Mouse (Mus musculus) hindbrain, embryonic 14.5 days (tissue): ENCODE results near the gene Sh3gl2. TPM values are rescaled to one million over a fixed set of nuclear protein-coding genes. Genes with fewer than 3 reads are reported as not detected.

Source experiments
- ATAC-seq: fragments of 200-750 bp; cut with Nextera tagmentation; 2 replicates; pipeline ENCODE4 v1.8.0; 2017; ENCODE audit warnings: moderate number of reproducible peaks, mild to moderate bottlenecking, moderate TSS enrichment, moderate library complexity; ENCODE audit not compliant: low FRiP score
- DNase-seq: peaks from one replicate; pipeline ENCODE4 v3.0.0-alpha.2; 2015; ENCODE audit warnings: low spot score
- H3K27ac ChIP-seq: fragments of 300-500 bp; sonication (generic); 2 replicates; pipeline ENCODE4 v1.5.1; 2014; ENCODE audit warnings: mild to moderate bottlenecking, moderate library complexity
- H3K27me3 ChIP-seq: fragments of 300-500 bp; sonication (generic); 2 replicates; pipeline ENCODE4 v1.6.1; 2014; ENCODE audit warnings: mild to moderate bottlenecking, low read length, mixed read lengths; ENCODE audit not compliant: control insufficient read depth, insufficient read depth
- H3K36me3 ChIP-seq: fragments of 300-500 bp; sonication (generic); replicated peaks from 2 replicates; pipeline ENCODE4 v1.6.1; 2014; ENCODE audit not compliant: control insufficient read depth, insufficient read depth
- H3K4me1 ChIP-seq: fragments of 300-500 bp; sonication (generic); replicated peaks from 2 replicates; pipeline ENCODE4 v1.6.1; 2014; ENCODE audit warnings: antibody characterized with exemption, low read length, mixed read lengths; ENCODE audit not compliant: control insufficient read depth, insufficient read depth
- H3K4me2 ChIP-seq: fragments of 300-500 bp; sonication (generic); replicated peaks from 2 replicates; pipeline ENCODE4 v1.6.1; 2014; ENCODE audit warnings: mild to moderate bottlenecking, moderate library complexity
- H3K4me3 ChIP-seq: fragments of 300-500 bp; sonication (generic); replicated peaks from 2 replicates; pipeline ENCODE4 v1.5.1; 2014; ENCODE audit warnings: mild to moderate bottlenecking, low read length
- H3K9ac ChIP-seq: fragments of 300-500 bp; sonication (generic); 2 replicates; pipeline ENCODE4 v1.6.1; 2014
- H3K9me3 ChIP-seq: fragments of 300-500 bp; sonication (generic); 2 replicates; pipeline ENCODE4 v1.6.1; 2016; ENCODE audit warnings: low read length; ENCODE audit not compliant: control insufficient read depth
- WGBS: fragments of 180-500 bp; shearing (Covaris S2); extraction: QIAGEN DNeasy Blood & Tissue Kit; methylation state at CpG from one replicate; pipeline ENCODE4 v1.1.7; 2014; 5-methylcytosine and 5-hydroxymethylcytosine counted together
- polyA plus RNA-seq: library from polyadenylated mRNA; unstranded; fragments of >200 nt; fragmentation: Nextera tagmentation; extraction: Ambion mirVana; gene quantifications from 2 replicates; pipeline ENCODE4 v1.2.1, GENCODE M21; 2014

Sh3gl2 gene
- polyA plus RNA-seq, 1 experiment from 2014 or later: 97.4 TPM

- ATAC-seq (no peak), DNase-seq (no peak)
- WGBS: 86% methylated on average over 2 of the region's 2 CpGs
- Histone ChIP-seq H3K27ac (no peak overlapping the region), H3K36me3 (no peaks in the 10 kb centered on the region), H3K27me3 (no peaks in the 10 kb centered on the region), H3K9ac (no peak overlapping the region), H3K4me3 (no peak overlapping the region), H3K4me2 (no peak overlapping the region), H3K4me1 (no peaks in the 10 kb centered on the region), H3K9me3 (no peaks in the 10 kb centered on the region)
Measured at GRCm38 (mm10) chr4:85585426-85585825, 380.5 kb downstream of the Sh3gl2 start.

GRCm38 (mm10) chr4:85588928-85589327, 384.0 kb downstream of the Sh3gl2 start:
- H3K9ac ChIP-seq: no peak overlapping the region
- H3K4me2 ChIP-seq: no peak overlapping the region
- ATAC-seq (no peak), DNase-seq (no peak)
- H3K4me1 ChIP-seq: no peaks in the 10 kb centered on the region
- H3K27ac ChIP-seq: no peak overlapping the region
- no peak overlapping the region for H3K4me3 ChIP-seq
- H3K36me3 ChIP-seq: no peaks in the 10 kb centered on the region
- WGBS: 90% methylated on average over 4 of the region's 4 CpGs
- H3K9me3 ChIP-seq: no peaks in the 10 kb centered on the region
- no peaks in the 10 kb centered on the region for H3K27me3 ChIP-seq

- H3K36me3 ChIP-seq: no peaks in the 10 kb centered on the region
Measured at GRCm38 (mm10) chr4:85591037-85591436, 386.1 kb downstream of the Sh3gl2 start.

GRCm38 (mm10) chr4:85594159-85594558, 389.2 kb downstream of the Sh3gl2 start:
- DNase-seq: no peak
- Histone ChIP-seq H3K4me1 (no peaks in the 10 kb centered on the region), H3K4me2 (no peak overlapping the region), H3K9me3 (no peaks in the 10 kb centered on the region), H3K27me3 (no peaks in the 10 kb centered on the region), H3K4me3 (no peak overlapping the region), H3K27ac (no peak overlapping the region), H3K36me3 (no peaks in the 10 kb centered on the region), H3K9ac (no peak overlapping the region)
- no peak for ATAC-seq

More at GRCm38 (mm10) chr4:85591037-85591436, 386.1 kb downstream of the Sh3gl2 start:
- Histone ChIP-seq H3K4me3 (no peak overlapping the region), H3K9ac (no peak overlapping the region), H3K4me1 (no peaks in the 10 kb centered on the region), H3K4me2 (no peak overlapping the region), H3K27me3 (no peaks in the 10 kb centered on the region), H3K27ac (no peak overlapping the region), H3K9me3 (no peaks in the 10 kb centered on the region)
- DNase-seq (no peak), ATAC-seq (no peak)
- WGBS: 82% methylated on average over 7 of the region's 7 CpGs

- Histone ChIP-seq H3K27ac (no peak overlapping the region), H3K27me3 (no peaks in the 10 kb centered on the region), H3K36me3 (no peaks in the 10 kb centered on the region), H3K4me2 (no peak overlapping the region), H3K4me1 (no peaks in the 10 kb centered on the region), H3K9me3 (no peaks in the 10 kb centered on the region), H3K4me3 (no peak overlapping the region), H3K9ac (no peak overlapping the region)
- 73% methylated on average over 3 of the region's 3 CpGs for WGBS
- no peak for ATAC-seq
- DNase-seq: no peak
Measured at GRCm38 (mm10) chr4:85613331-85613730, 408.4 kb downstream of the Sh3gl2 start.

GRCm38 (mm10) chr4:85618746-85619145, 413.8 kb downstream of the Sh3gl2 start:
- H3K4me3 ChIP-seq: no peak overlapping the region
- H3K9ac ChIP-seq: no peak overlapping the region
- 93% methylated on average over 5 of the region's 5 CpGs for WGBS
- no peaks in the 10 kb centered on the region for H3K9me3 ChIP-seq
- no peaks in the 10 kb centered on the region for H3K4me1 ChIP-seq
- no peaks in the 10 kb centered on the region for H3K36me3 ChIP-seq
- no peak overlapping the region for H3K4me2 ChIP-seq
- H3K27me3 ChIP-seq: no peaks in the 10 kb centered on the region
- DNase-seq (no peak), ATAC-seq (no peak)
- H3K27ac ChIP-seq: no peak overlapping the region

- Histone ChIP-seq H3K4me1 (no peaks in the 10 kb centered on the region), H3K4me2 (no peak overlapping the region), H3K36me3 (no peaks in the 10 kb centered on the region), H3K9me3 (no peaks in the 10 kb centered on the region), H3K27me3 (no peaks in the 10 kb centered on the region), H3K4me3 (no peak overlapping the region), H3K27ac (no peak overlapping the region), H3K9ac (no peak overlapping the region)
- DNase-seq (no peak), ATAC-seq (no peak)
- WGBS: 87% methylated on average over 3 of the region's 3 CpGs
Measured at GRCm38 (mm10) chr4:85619261-85619660, 414.3 kb downstream of the Sh3gl2 start.

- H3K9ac ChIP-seq: no peak overlapping the region
- no peak for DNase-seq
- no peaks in the 10 kb centered on the region for H3K9me3 ChIP-seq
- no peaks in the 10 kb centered on the region for H3K27me3 ChIP-seq
- H3K36me3 ChIP-seq: no peaks in the 10 kb centered on the region
- H3K4me3 ChIP-seq: no peak overlapping the region
- no peaks in the 10 kb centered on the region for H3K4me1 ChIP-seq
- no peak for ATAC-seq
- no peak overlapping the region for H3K4me2 ChIP-seq
- WGBS: 88% methylated on average over 7 of the region's 7 CpGs
- H3K27ac ChIP-seq: no peak overlapping the region
Measured at GRCm38 (mm10) chr4:85629381-85629780, 424.5 kb downstream of the Sh3gl2 start.

GRCm38 (mm10) chr4:85669271-85669670, 464.3 kb downstream of the Sh3gl2 start:
- no peak overlapping the region for H3K4me3 ChIP-seq
- no peak for ATAC-seq
- no peak for DNase-seq
- no peaks in the 10 kb centered on the region for H3K9me3 ChIP-seq
- no peaks in the 10 kb centered on the region for H3K36me3 ChIP-seq
- H3K27me3 ChIP-seq: no peaks in the 10 kb centered on the region
- H3K4me1 ChIP-seq: no peaks in the 10 kb centered on the region
- H3K4me2 ChIP-seq: no peak overlapping the region
- 89% methylated on average over 5 of the region's 5 CpGs for WGBS
- H3K9ac ChIP-seq: no peak overlapping the region
- no peak overlapping the region for H3K27ac ChIP-seq

GRCm38 (mm10) chr4:85669735-85670134, 464.8 kb downstream of the Sh3gl2 start:
- no peaks in the 10 kb centered on the region for H3K4me1 ChIP-seq
- no peaks in the 10 kb centered on the region for H3K36me3 ChIP-seq
- DNase-seq (no peak), ATAC-seq (no peak)
- H3K27me3 ChIP-seq: no peaks in the 10 kb centered on the region
- H3K4me3 ChIP-seq: no peak overlapping the region
- 83% methylated on average over 1 of the region's 1 CpGs for WGBS
- no peaks in the 10 kb centered on the region for H3K9me3 ChIP-seq
- H3K9ac ChIP-seq: no peak overlapping the region
- H3K4me2 ChIP-seq: no peak overlapping the region
- H3K27ac ChIP-seq: no peak overlapping the region
